Mouse (Mus musculus): ENCODE measurements around the gene Hdac7. TPM values are rescaled to one million over a fixed set of nuclear protein-coding genes. Genes with fewer than 3 reads are reported as not detected.

Hdac7 gene
- polyA plus RNA-seq, 1 experiment, result 827 TPM

DNA sequence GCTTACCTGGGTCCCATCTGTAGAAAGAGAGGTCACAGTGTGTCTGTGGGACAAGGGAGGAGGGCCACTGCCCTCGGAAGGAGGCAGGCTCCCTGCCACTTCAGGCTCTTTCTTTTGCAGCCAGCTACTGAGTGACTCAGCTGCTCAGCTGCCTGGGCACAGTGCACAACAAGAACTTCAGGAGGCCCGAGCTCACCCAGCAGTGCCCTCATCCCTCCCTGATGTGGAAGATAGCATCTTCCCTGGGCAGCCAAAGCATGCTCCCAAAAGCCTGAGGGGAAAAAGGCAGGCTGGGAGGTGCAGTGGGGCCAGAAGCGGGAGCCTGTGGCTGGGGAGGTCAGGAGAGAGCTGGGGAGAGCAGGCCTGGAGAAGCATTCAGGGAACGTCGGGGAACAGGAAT, 29.6 kb downstream of the Hdac7 start:
- Histone ChIP-seq H3K4me1 (replicated peaks; ENCODE audit: control insufficient read depth, insufficient read depth, low read length) (peaks cover 41% of the 10 kb centered on the region), H3K36me3 (ENCODE audit: control insufficient read depth, insufficient read depth, low read length) (peaks cover 42% of the 10 kb centered on the region), H3K27ac (ENCODE audit: control insufficient read depth, insufficient read depth, low read length) (no peak overlapping the region), H3K27me3 (ENCODE audit: control insufficient read depth, insufficient read depth, low read length) (no peaks in the 10 kb centered on the region), H3K4me3 (ENCODE audit: control insufficient read depth, insufficient read depth, low read length) (no peak overlapping the region)
- no peak for TF ChIP-seq CTCF (IDR thresholded peaks at IDR 0.05; ENCODE audit: borderline replicate concordance, control insufficient read depth, extremely low read depth, insufficient read depth, low read length, poor library complexity)
- TF ChIP-seq POLR2A (IDR thresholded peaks at IDR 0.05; ENCODE audit: control insufficient read depth, extremely low read depth, insufficient read depth, low read length, poor library complexity), result no peak
- 62% methylated on average over 5 of the region's 5 CpGs for WGBS
- no peak for DNase-seq

DNA sequence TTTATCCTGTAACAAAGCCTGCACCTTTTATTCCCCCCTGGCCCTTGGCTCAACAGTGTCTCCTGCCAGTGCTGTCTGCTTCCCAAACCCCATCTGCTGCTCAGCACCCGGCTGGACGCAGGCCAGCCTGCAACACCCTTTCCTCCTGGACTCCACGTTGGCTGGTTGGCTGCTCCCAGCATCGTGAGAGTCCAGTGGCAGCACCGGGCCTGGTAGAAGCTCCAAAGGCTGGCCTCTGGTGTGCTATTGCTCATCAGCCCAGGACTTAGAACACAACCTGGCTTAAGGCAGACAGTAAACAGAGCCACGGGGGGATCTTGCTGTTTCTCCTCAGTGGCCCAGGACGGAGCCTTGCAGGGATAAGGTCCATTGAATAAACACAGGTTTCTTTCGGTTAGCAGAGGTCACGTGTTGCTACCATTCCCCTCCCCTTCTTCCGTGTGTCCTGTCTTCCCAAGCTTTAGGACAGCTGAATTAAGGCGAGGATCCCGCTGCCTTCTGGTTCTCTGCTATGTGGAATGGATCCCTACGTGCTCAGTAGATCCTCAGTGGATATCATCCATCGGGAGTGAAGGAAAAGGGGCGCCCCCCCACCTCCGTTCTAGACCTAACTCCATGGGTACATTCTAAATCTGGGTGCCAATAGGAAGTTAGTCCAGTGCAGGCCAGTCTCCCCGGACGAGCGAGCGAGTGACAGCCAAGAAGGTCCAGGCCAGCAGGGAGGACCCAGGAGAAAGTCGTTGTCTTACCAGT, 30.7 kb downstream of the Hdac7 start:
- WGBS, result 84% methylated on average over 21 of the region's 21 CpGs
- no peak for TF ChIP-seq CTCF (IDR thresholded peaks at IDR 0.05; ENCODE audit: borderline replicate concordance, control insufficient read depth, extremely low read depth, insufficient read depth, low read length, poor library complexity)
- no peak for TF ChIP-seq POLR2A (IDR thresholded peaks at IDR 0.05; ENCODE audit: control insufficient read depth, extremely low read depth, insufficient read depth, low read length, poor library complexity)
- DNase-seq, result no peak

DNA sequence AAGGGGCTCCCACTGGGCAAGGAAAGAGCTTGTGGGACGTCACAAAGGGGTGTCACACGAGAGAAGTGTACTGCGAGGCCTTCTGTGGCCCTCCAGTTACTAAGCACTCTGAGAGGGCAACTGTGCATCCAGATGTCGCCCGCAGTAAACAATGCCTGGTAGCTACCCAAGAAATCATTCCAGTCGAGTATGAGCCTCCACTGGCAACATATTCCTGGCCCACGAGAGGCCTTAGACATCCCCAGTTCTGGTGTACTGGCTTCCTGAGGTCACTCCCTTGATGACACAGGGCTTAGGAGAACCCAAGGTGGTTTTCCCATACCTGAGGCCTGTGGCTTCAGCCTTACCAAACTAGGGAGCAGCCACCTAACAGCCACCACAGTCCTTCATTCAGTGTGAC, 31.4 kb downstream of the Hdac7 start:
- Histone ChIP-seq H3K27me3 (ENCODE audit: control insufficient read depth, insufficient read depth, low read length) (no peaks in the 10 kb centered on the region), H3K4me1 (replicated peaks; ENCODE audit: control insufficient read depth, insufficient read depth, low read length) (peaks cover 36% of the 10 kb centered on the region), H3K27ac (ENCODE audit: control insufficient read depth, insufficient read depth, low read length) (no peak overlapping the region), H3K36me3 (ENCODE audit: control insufficient read depth, insufficient read depth, low read length) (peaks cover 57% of the 10 kb centered on the region), H3K4me3 (ENCODE audit: control insufficient read depth, insufficient read depth, low read length) (no peak overlapping the region)
- 91% methylated on average over 7 of the region's 7 CpGs for WGBS
- DNase-seq, result no peak
- TF ChIP-seq CTCF (IDR thresholded peaks at IDR 0.05; ENCODE audit: borderline replicate concordance, control insufficient read depth, extremely low read depth, insufficient read depth, low read length, poor library complexity) (no peak), POLR2A (IDR thresholded peaks at IDR 0.05; ENCODE audit: control insufficient read depth, extremely low read depth, insufficient read depth, low read length, poor library complexity) (no peak)

More for the DNA sequence above, 30.7 kb downstream of the Hdac7 start:
- Histone ChIP-seq H3K27me3 (ENCODE audit: control insufficient read depth, insufficient read depth, low read length) (no peaks in the 10 kb centered on the region), H3K4me3 (ENCODE audit: control insufficient read depth, insufficient read depth, low read length) (no peak overlapping the region), H3K27ac (ENCODE audit: control insufficient read depth, insufficient read depth, low read length) (no peak overlapping the region), H3K4me1 (replicated peaks; ENCODE audit: control insufficient read depth, insufficient read depth, low read length) (peaks cover 40% of the 10 kb centered on the region), H3K36me3 (ENCODE audit: control insufficient read depth, insufficient read depth, low read length) (peaks cover 52% of the 10 kb centered on the region)

DNA sequence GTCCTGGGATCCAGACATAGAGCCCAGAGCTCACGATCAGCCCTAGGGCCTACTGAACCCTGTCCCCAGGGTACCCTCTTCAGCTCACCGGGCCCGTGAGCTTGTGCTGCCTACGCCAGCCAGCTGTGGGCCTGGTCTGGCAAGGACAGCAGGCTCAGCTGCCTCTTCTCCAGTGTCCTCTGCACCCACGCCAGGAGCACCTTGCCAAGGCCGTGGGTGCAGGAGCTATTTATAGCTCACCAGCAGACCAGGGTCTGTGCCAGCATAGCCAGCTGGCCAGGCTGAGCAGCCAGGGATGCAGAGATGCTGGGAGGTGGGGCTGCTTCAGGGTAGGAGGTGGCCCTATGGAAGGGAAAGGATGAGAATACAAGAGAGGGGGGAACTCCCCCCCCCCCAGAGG, 32.2 kb downstream of the Hdac7 start:
- TF ChIP-seq POLR2A (IDR thresholded peaks at IDR 0.05; ENCODE audit: control insufficient read depth, extremely low read depth, insufficient read depth, low read length, poor library complexity) (no peak), CTCF (IDR thresholded peaks at IDR 0.05; ENCODE audit: borderline replicate concordance, control insufficient read depth, extremely low read depth, insufficient read depth, low read length, poor library complexity) (no peak)
- Histone ChIP-seq H3K36me3 (ENCODE audit: control insufficient read depth, insufficient read depth, low read length) (peaks cover 64% of the 10 kb centered on the region), H3K27ac (ENCODE audit: control insufficient read depth, insufficient read depth, low read length) (no peak overlapping the region), H3K4me3 (ENCODE audit: control insufficient read depth, insufficient read depth, low read length) (no peak overlapping the region), H3K27me3 (ENCODE audit: control insufficient read depth, insufficient read depth, low read length) (no peaks in the 10 kb centered on the region), H3K4me1 (replicated peaks; ENCODE audit: control insufficient read depth, insufficient read depth, low read length) (peaks cover 29% of the 10 kb centered on the region)
- DNase-seq, result no peak
- WGBS, result 76% methylated on average over 6 of the region's 6 CpGs

DNA sequence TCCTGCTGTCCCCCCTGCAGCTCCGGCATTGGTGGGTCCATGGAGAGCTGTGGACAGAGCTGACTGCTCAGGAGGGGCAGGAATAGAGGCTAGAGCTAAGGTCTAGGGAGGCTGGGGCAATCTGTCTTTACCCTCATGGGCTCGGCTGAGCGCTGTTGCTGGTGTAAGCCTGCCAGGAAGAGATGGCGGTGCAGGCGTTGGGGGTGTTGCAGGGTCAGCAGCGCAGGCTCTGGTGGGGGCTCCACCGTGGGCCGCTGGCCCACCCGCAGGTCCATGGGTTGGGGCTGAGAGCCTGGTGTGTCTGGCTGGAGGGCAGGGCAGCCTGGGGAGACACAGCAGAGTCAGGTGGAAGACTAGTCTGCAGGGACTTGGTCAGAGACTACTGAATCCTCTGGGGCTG, 33.0 kb downstream of the Hdac7 start:
- peaks cover 70% of the 10 kb centered on the region for H3K36me3 ChIP-seq (ENCODE audit: control insufficient read depth, insufficient read depth, low read length)
- H3K4me3 ChIP-seq (ENCODE audit: control insufficient read depth, insufficient read depth, low read length), result no peak overlapping the region
- no peak overlapping the region for H3K27ac ChIP-seq (ENCODE audit: control insufficient read depth, insufficient read depth, low read length)
- peaks cover 23% of the 10 kb centered on the region for H3K4me1 ChIP-seq (replicated peaks; ENCODE audit: control insufficient read depth, insufficient read depth, low read length)
- 91% methylated on average over 9 of the region's 9 CpGs for WGBS
- DNase-seq, result no peak
- TF ChIP-seq CTCF (IDR thresholded peaks at IDR 0.05; ENCODE audit: borderline replicate concordance, control insufficient read depth, extremely low read depth, insufficient read depth, low read length, poor library complexity), result no peak
- TF ChIP-seq POLR2A (IDR thresholded peaks at IDR 0.05; ENCODE audit: control insufficient read depth, extremely low read depth, insufficient read depth, low read length, poor library complexity), result no peak
- H3K27me3 ChIP-seq (ENCODE audit: control insufficient read depth, insufficient read depth, low read length), result no peaks in the 10 kb centered on the region

DNA sequence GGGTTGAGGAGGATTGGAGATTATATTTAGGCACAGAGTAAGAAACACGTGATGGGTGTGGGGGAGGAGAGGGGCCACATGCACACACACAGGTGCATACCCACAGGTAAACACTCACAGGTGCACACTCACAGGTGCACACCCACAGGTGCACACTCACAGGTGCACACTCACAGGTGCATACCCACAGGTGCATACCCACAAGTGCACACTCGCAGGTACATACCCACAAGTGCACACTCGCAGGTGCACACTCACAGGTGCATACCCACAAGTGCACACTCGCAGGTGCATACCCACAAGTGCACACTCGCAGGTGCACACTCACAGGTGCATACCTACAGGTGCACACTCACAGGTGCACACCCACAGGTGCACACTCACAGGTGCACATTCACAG, 33.9 kb downstream of the Hdac7 start:
- H3K36me3 ChIP-seq (ENCODE audit: control insufficient read depth, insufficient read depth, low read length), result peaks cover 67% of the 10 kb centered on the region
- H3K4me1 ChIP-seq (replicated peaks; ENCODE audit: control insufficient read depth, insufficient read depth, low read length), result peaks cover 19% of the 10 kb centered on the region

DNA sequence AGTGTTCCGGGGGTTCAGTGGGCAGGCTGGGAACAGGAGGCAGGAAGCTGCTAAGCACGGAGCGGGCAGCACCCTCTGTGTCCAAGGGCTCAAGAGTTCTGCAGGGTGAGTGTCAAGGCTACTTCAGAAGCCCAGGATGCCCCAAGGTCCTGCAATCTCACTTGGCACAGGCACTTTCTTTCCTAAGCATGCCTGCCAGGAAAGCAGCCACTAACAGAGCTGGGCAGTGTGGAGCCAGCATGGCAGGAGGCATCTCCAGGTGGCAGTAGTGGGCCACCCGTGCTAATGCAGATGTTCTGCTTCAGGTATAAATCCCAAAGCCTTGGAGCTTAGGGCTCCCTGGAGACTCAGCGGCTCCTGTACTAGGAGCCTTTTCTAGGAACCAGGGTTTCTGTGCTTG, 34.4 kb downstream of the Hdac7 start:
- WGBS, result 93% methylated on average over 5 of the region's 5 CpGs
- peaks cover 15% of the 10 kb centered on the region for H3K4me1 ChIP-seq (replicated peaks; ENCODE audit: control insufficient read depth, insufficient read depth, low read length)
- peaks cover 71% of the 10 kb centered on the region for H3K36me3 ChIP-seq (ENCODE audit: control insufficient read depth, insufficient read depth, low read length)
- H3K27ac ChIP-seq (ENCODE audit: control insufficient read depth, insufficient read depth, low read length), result no peak overlapping the region
- no peaks in the 10 kb centered on the region for H3K27me3 ChIP-seq (ENCODE audit: control insufficient read depth, insufficient read depth, low read length)
- TF ChIP-seq POLR2A (IDR thresholded peaks at IDR 0.05; ENCODE audit: control insufficient read depth, extremely low read depth, insufficient read depth, low read length, poor library complexity), result no peak
- TF ChIP-seq CTCF (IDR thresholded peaks at IDR 0.05; ENCODE audit: borderline replicate concordance, control insufficient read depth, extremely low read depth, insufficient read depth, low read length, poor library complexity), result no peak
- no peak for DNase-seq
- no peak overlapping the region for H3K4me3 ChIP-seq (ENCODE audit: control insufficient read depth, insufficient read depth, low read length)

More for the DNA sequence above, 33.9 kb downstream of the Hdac7 start:
- no peak overlapping the region for H3K27ac ChIP-seq (ENCODE audit: control insufficient read depth, insufficient read depth, low read length)
- no peak for DNase-seq
- no peaks in the 10 kb centered on the region for H3K27me3 ChIP-seq (ENCODE audit: control insufficient read depth, insufficient read depth, low read length)
- 95% methylated on average over 5 of the region's 5 CpGs for WGBS
- no peak overlapping the region for H3K4me3 ChIP-seq (ENCODE audit: control insufficient read depth, insufficient read depth, low read length)
- no peak for TF ChIP-seq POLR2A (IDR thresholded peaks at IDR 0.05; ENCODE audit: control insufficient read depth, extremely low read depth, insufficient read depth, low read length, poor library complexity)
